Mouse (Mus musculus) liver, adult 2 months (tissue): ENCODE results near the gene Cgas.

Experiments
- CTCF ChIP-seq: fragments of 200-500 bp; IDR thresholded peaks from 2 replicates; pipeline ENCODE4 v1.5.1; 2011; ENCODE audit warnings: low read depth, low read length, control low read depth
- POLR2A ChIP-seq: fragments of 200-500 bp; IDR thresholded peaks from 2 replicates; pipeline ENCODE4 v1.6.1; 2011; ENCODE audit warnings: low read length, control low read depth; ENCODE audit not compliant: insufficient read depth; ENCODE audit errors: extremely low read depth

- TF ChIP-seq POLR2A (no peak), CTCF (no peak)
Observed at GRCm38 (mm10) chr9:78457026-78457425, 14.0 kb upstream of the Cgas start.
